Mouse (Mus musculus) midbrain, postnatal 0 days (tissue): ENCODE results near the gene Areg. TPM values are rescaled to one million over a fixed set of nuclear protein-coding genes. Genes with fewer than 3 reads are reported as not detected.

Experiments used
- ATAC-seq: fragments of 200-750 bp; cut with Nextera tagmentation; 2 replicates; pipeline ENCODE4 v1.8.0; 2017; ENCODE audit warnings: moderate number of reproducible peaks, mild to moderate bottlenecking, moderate TSS enrichment, moderate library complexity; ENCODE audit not compliant: low FRiP score
- DNase-seq: peaks from one replicate; pipeline ENCODE4 v3.0.0-alpha.2; 2015; ENCODE audit warnings: low spot score
- H3K27ac ChIP-seq: fragments of 300-500 bp; sonication (generic); 2 replicates; pipeline ENCODE4 v1.5.1; 2014; ENCODE audit warnings: low read depth, mild to moderate bottlenecking, low read length, mixed read lengths
- H3K27me3 ChIP-seq: fragments of 300-500 bp; sonication (generic); 2 replicates; pipeline ENCODE4 v1.6.1; 2014; ENCODE audit warnings: low read length, control low read depth, mixed read lengths; ENCODE audit not compliant: insufficient read depth
- H3K36me3 ChIP-seq: fragments of 300-500 bp; sonication (generic); 2 replicates; pipeline ENCODE4 v1.6.1; 2014; ENCODE audit warnings: low read length, control low read depth, mixed read lengths; ENCODE audit not compliant: insufficient read depth
- H3K4me1 ChIP-seq: fragments of 300-500 bp; sonication (generic); 2 replicates; pipeline ENCODE4 v1.6.1; 2014; ENCODE audit warnings: mild to moderate bottlenecking, control low read depth, antibody characterized with exemption, low read length, mixed read lengths; ENCODE audit not compliant: insufficient read depth
- H3K4me2 ChIP-seq: fragments of 300-500 bp; sonication (generic); 2 replicates; pipeline ENCODE4 v1.6.1; 2014; ENCODE audit warnings: low read depth, mild to moderate bottlenecking, low read length, mixed read lengths; ENCODE audit not compliant: poor library complexity, severe bottlenecking
- H3K4me3 ChIP-seq: fragments of 300-500 bp; sonication (generic); 2 replicates; pipeline ENCODE4 v1.5.1; 2014; ENCODE audit warnings: low read depth, mild to moderate bottlenecking, low read length, moderate library complexity
- H3K9ac ChIP-seq: fragments of 300-500 bp; sonication (generic); replicated peaks from 2 replicates; pipeline ENCODE4 v1.6.1; 2014; ENCODE audit warnings: mild to moderate bottlenecking, low read length, moderate library complexity, mixed read lengths; ENCODE audit not compliant: poor library complexity, severe bottlenecking
- H3K9me3 ChIP-seq: fragments of 300-500 bp; sonication (generic); 2 replicates; pipeline ENCODE4 v1.6.1; 2016; ENCODE audit warnings: low read length, control low read depth
- CTCF ChIP-seq: IDR thresholded peaks from 2 replicates; pipeline ENCODE4 v1.5.1; 2016; ENCODE audit warnings: antibody characterized with exemption, mild to moderate bottlenecking
- WGBS: fragments of 180-500 bp; shearing (Covaris S2); extraction: QIAGEN DNeasy Blood & Tissue Kit; methylation state at CpG from one replicate; pipeline ENCODE4 v1.1.7; 2014; 5-methylcytosine and 5-hydroxymethylcytosine counted together
- polyA plus RNA-seq: library from polyadenylated mRNA; unstranded; fragments of >200 nt; fragmentation: Nextera tagmentation; extraction: Ambion mirVana; gene quantifications from 2 replicates; pipeline ENCODE4 v1.2.1, GENCODE M21; 2015
- total RNA-seq: library from RNA; depleted of rRNA; stranded (reverse); fragments of >200 nt; gene quantifications from 2 replicates; pipeline ENCODE4 v1.2.3, GENCODE M21; 2014; rRNA removed

Gene Areg
- total RNA-seq (0.27 TPM in 1 of 2 replicates, not detected in the other), polyA plus RNA-seq (0.21 and 0.40 TPM in 2 replicates)

GRCm38 (mm10) chr5:91139446-91139873 is at the start of gene Areg:
Gene Areg, plus strand, starts transcription at chr5:91139599.
- H3K9me3 ChIP-seq, result no peaks in the 10 kb centered on the region
- peak within 1 kb of the TSS; percentile 57 for H3K4me3 ChIP-seq
- TF ChIP-seq CTCF, result peak; percentile 41; the same call in 1 of the 2 replicates
- no peak within 1 kb of the TSS for H3K27ac ChIP-seq
- H3K4me2 ChIP-seq, result peak within 1 kb of the TSS; percentile 97
- H3K36me3 ChIP-seq, result no peaks in the 10 kb centered on the region
- H3K4me1 ChIP-seq, result no peaks in the 10 kb centered on the region
- DNase-seq (peak; percentile 36), ATAC-seq (peak; percentile 82)
- WGBS, result under 1% methylated on average over 44 of the region's 44 CpGs
- peaks cover 10% of the 10 kb centered on the region for H3K27me3 ChIP-seq
- peak within 1 kb of the TSS; percentile 54 for H3K9ac ChIP-seq

GRCm38 (mm10) chr5:91090301-91090700 is 49.1 kb upstream of the Areg start:
- H3K9me3 ChIP-seq, result no peaks in the 10 kb centered on the region
- no peak for DNase-seq
- 77% methylated on average over 3 of the region's 3 CpGs for WGBS

GRCm38 (mm10) chr5:91097911-91098614 is 41.3 kb upstream of the Areg start:
- Histone ChIP-seq H3K4me1 (no peaks in the 10 kb centered on the region), H3K4me3 (no peak overlapping the region), H3K9ac (no peak overlapping the region), H3K36me3 (no peaks in the 10 kb centered on the region), H3K27me3 (no peaks in the 10 kb centered on the region), H3K9me3 (no peaks in the 10 kb centered on the region), H3K27ac (no peak overlapping the region), H3K4me2 (no peak overlapping the region)
- TF ChIP-seq CTCF, result no peak
- no peak for DNase-seq
- WGBS, result 91% methylated on average over 10 of the region's 10 CpGs
- no peak for ATAC-seq

More at GRCm38 (mm10) chr5:91090301-91090700, 49.1 kb upstream of the Areg start:
- H3K9ac ChIP-seq, result no peak overlapping the region
- no peak for ATAC-seq
- H3K4me2 ChIP-seq, result no peak overlapping the region
- no peak overlapping the region for H3K27ac ChIP-seq
- no peaks in the 10 kb centered on the region for H3K4me1 ChIP-seq
- no peaks in the 10 kb centered on the region for H3K36me3 ChIP-seq
- TF ChIP-seq CTCF, result no peak
- no peak overlapping the region for H3K4me3 ChIP-seq
- H3K27me3 ChIP-seq, result no peaks in the 10 kb centered on the region

DNA sequence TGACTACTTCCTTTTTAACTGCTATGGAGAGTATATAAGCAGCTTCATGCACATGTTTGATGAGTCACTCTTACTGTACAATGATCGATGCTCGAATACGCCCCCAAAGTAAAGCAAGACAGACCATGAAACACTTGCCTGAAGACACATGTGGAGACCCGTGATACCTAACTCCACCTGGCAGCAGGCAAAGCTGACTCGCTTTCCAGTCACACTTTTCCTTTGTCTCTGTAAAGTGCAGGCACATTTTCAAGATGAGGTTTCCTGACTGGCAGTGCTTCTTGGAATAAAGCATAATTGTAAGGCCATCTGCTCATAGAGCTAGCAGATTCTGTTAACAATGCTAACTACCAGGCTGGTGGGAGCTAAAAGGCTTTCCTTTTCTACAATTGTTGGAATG is 37.7 kb upstream of the Areg start:
- no peak overlapping the region for H3K4me2 ChIP-seq
- H3K36me3 ChIP-seq, result no peaks in the 10 kb centered on the region
- TF ChIP-seq CTCF, result no peak
- ATAC-seq (no peak), DNase-seq (no peak)
- no peaks in the 10 kb centered on the region for H3K9me3 ChIP-seq
- H3K27me3 ChIP-seq, result no peaks in the 10 kb centered on the region
- no peak overlapping the region for H3K4me3 ChIP-seq
- 97% methylated on average over 5 of the region's 5 CpGs for WGBS
- no peak overlapping the region for H3K27ac ChIP-seq
- no peak overlapping the region for H3K9ac ChIP-seq
- no peaks in the 10 kb centered on the region for H3K4me1 ChIP-seq

GRCm38 (mm10) chr5:91103943-91104665 is 35.3 kb upstream of the Areg start:
- TF ChIP-seq CTCF, result no peak
- 79% methylated on average over 7 of the region's 7 CpGs for WGBS
- H3K9ac ChIP-seq, result no peak overlapping the region
- H3K4me2 ChIP-seq, result no peak overlapping the region
- no peak; the same call in 1 of the 2 replicates for ATAC-seq
- H3K9me3 ChIP-seq, result no peaks in the 10 kb centered on the region
- DNase-seq, result peak; percentile 74
- H3K4me1 ChIP-seq, result no peaks in the 10 kb centered on the region
- no peaks in the 10 kb centered on the region for H3K36me3 ChIP-seq
- no peak overlapping the region for H3K27ac ChIP-seq
- no peaks in the 10 kb centered on the region for H3K27me3 ChIP-seq
- H3K4me3 ChIP-seq, result no peak overlapping the region

- Histone ChIP-seq H3K36me3 (no peaks in the 10 kb centered on the region), H3K9me3 (no peaks in the 10 kb centered on the region), H3K9ac (no peak overlapping the region), H3K27me3 (no peaks in the 10 kb centered on the region), H3K27ac (no peak overlapping the region), H3K4me2 (no peak overlapping the region), H3K4me1 (no peaks in the 10 kb centered on the region), H3K4me3 (no peak overlapping the region)
- 53% methylated on average over 5 of the region's 5 CpGs for WGBS
- ATAC-seq (no peak), DNase-seq (no peak)
- TF ChIP-seq CTCF, result no peak
These were observed 33.2 kb upstream of the Areg start for GRCm38 (mm10) chr5:91106248-91106647.
